Mouse (Mus musculus): ENCODE data around the gene Padi2. TPM values are rescaled to one million over a fixed set of nuclear protein-coding genes. Genes with fewer than 3 reads are reported as not detected.

The Padi2 gene
- polyA plus RNA-seq, 1 experiment from 2014 or later = 22.6 TPM

DNA sequence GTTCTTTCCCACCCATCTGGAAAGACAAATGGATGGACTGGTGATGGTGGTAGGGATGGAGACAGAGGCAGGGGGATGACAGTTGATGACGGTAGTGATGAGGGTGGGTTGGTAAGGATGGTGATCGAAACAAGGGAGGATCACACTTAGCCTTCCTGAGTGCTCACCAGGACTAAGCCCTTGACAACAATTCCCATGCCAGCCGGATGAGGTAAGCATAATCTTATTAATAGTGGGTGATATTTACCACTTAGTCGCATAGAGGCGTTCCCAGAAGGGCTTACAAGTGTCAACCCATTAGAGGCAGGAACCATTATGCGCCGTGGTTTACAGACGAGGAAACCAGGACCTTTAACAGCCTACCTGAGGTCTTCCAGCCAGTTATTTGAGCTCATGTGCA lies 36.2 kb upstream of the Padi2 start:
- Histone ChIP-seq H3K4me2 (replicated peaks; ENCODE audit: low read depth, low read length) (no peak overlapping the region), H3K9me3 (ENCODE audit: control insufficient read depth, low read length) (peaks cover 4% of the 10 kb centered on the region; the same call in 1 of the 2 replicates), H3K4me1 (ENCODE audit: control insufficient read depth, insufficient read depth, low read length) (peaks cover 12% of the 10 kb centered on the region), H3K9ac (ENCODE audit: low read depth, low read length) (no peak overlapping the region), H3K4me3 (ENCODE audit: low read length) (no peak overlapping the region), H3K27ac (ENCODE audit: low read depth, low read length) (no peak overlapping the region), H3K36me3 (ENCODE audit: control insufficient read depth, insufficient read depth, low read length) (no peaks in the 10 kb centered on the region), H3K27me3 (ENCODE audit: control insufficient read depth, insufficient read depth, low read length) (no peaks in the 10 kb centered on the region)
- 94% methylated on average over 8 of the region's 8 CpGs for WGBS
- ATAC-seq (ENCODE audit: low FRiP score, low TSS enrichment) = no peak

DNA sequence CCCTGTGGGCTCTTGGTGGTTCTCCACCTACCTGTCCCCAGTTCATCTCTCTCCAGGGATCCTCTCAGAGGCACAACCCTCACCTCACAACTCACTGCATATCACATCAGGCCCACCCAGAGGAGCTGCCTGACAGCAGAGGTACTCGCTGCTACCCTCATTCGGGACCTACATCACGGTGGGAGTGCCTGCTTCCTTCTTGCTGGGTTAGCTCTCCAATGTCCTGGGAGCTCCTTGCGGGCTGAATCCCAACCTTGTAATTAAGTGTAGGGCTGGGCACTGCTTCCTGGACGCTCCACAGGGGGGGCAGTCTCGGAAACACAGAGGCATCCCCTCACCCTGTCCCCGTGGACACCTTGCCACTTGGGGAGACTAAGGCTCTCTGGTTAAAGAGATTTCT lies 35.3 kb upstream of the Padi2 start:
- no peak for ATAC-seq (ENCODE audit: low FRiP score, low TSS enrichment)
- Histone ChIP-seq H3K4me1 (ENCODE audit: control insufficient read depth, insufficient read depth, low read length) (peaks cover 12% of the 10 kb centered on the region), H3K9ac (ENCODE audit: low read depth, low read length) (no peak overlapping the region), H3K4me2 (replicated peaks; ENCODE audit: low read depth, low read length) (no peak overlapping the region), H3K36me3 (ENCODE audit: control insufficient read depth, insufficient read depth, low read length) (no peaks in the 10 kb centered on the region), H3K4me3 (ENCODE audit: low read length) (no peak overlapping the region), H3K9me3 (ENCODE audit: control insufficient read depth, low read length) (peaks cover 4% of the 10 kb centered on the region; the same call in 1 of the 2 replicates), H3K27me3 (ENCODE audit: control insufficient read depth, insufficient read depth, low read length) (no peaks in the 10 kb centered on the region), H3K27ac (ENCODE audit: low read depth, low read length) (no peak overlapping the region)
- 81% methylated on average over 7 of the region's 7 CpGs for WGBS

DNA sequence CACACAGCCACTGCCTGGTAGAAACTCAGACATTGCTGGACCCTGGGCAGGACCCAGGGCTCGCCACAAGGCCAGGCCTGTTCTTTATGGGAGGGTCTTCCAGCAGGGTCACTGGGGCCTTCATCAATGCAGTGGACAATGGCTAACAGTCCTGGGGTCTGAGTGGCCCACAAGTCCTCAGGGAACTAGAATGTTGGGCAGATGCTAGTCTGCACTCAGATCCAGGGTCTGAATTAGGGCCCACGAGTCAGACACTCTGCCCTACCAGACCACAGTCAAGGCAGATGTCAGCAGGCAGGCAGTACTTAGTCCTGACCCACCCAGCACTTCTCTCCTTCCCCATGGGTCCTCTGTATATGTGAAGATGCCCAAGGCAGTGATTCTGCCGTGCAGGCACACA lies 34.8 kb upstream of the Padi2 start:
- no peak for ATAC-seq (ENCODE audit: low FRiP score, low TSS enrichment)
- Histone ChIP-seq H3K4me2 (replicated peaks; ENCODE audit: low read depth, low read length) (no peak overlapping the region), H3K9ac (ENCODE audit: low read depth, low read length) (no peak overlapping the region), H3K27ac (ENCODE audit: low read depth, low read length) (no peak overlapping the region), H3K4me1 (ENCODE audit: control insufficient read depth, insufficient read depth, low read length) (peaks cover 12% of the 10 kb centered on the region), H3K36me3 (ENCODE audit: control insufficient read depth, insufficient read depth, low read length) (no peaks in the 10 kb centered on the region), H3K9me3 (ENCODE audit: control insufficient read depth, low read length) (peaks cover 4% of the 10 kb centered on the region; the same call in 1 of the 2 replicates), H3K27me3 (ENCODE audit: control insufficient read depth, insufficient read depth, low read length) (no peaks in the 10 kb centered on the region), H3K4me3 (ENCODE audit: low read length) (no peak overlapping the region)
- WGBS = 90% methylated on average over 3 of the region's 3 CpGs

DNA sequence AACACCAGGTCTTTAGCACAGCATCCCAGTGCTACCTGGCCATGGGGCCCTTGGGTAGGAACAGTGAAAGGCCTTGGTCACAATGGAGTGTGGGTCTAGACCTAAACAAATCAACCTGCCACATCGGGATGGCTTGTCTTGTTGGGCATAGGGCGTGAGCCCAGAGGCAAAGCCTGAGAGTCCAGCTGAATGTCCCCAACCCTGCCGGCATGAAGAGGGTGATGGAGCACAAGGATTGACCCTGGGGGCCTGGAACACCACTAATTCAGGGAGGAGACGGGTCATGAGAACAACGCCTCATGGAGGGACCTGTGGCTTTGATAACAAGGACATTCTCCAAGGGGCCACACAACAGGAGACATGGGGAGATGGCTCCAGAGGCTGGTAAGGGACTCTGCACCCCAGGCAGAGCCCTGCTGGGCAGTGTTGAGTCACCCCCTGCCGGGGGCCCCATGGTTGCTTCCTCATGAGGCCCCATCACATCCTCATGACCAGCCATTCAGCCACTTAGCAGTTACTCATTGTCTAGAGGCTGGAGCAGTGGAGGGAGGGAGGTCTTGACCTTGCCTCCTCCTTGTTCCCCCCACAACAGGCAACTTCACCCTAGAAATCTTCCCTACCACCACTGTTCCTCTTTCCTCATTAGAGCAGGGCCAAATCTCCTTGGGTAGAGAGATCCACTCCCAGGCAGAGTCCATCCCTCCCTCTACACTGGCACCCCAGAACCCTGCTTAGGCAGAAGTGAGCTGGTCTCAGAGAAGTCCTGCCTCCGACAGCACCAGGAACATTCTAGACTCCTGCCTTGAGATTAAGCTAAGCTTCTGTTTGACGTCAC lies 34.1 kb upstream of the Padi2 start:
- no peak for ATAC-seq (ENCODE audit: low FRiP score, low TSS enrichment)
- Histone ChIP-seq H3K4me2 (replicated peaks; ENCODE audit: low read depth, low read length) (no peak overlapping the region), H3K9ac (ENCODE audit: low read depth, low read length) (no peak overlapping the region), H3K27me3 (ENCODE audit: control insufficient read depth, insufficient read depth, low read length) (no peaks in the 10 kb centered on the region), H3K4me3 (ENCODE audit: low read length) (no peak overlapping the region), H3K27ac (ENCODE audit: low read depth, low read length) (no peak overlapping the region), H3K36me3 (ENCODE audit: control insufficient read depth, insufficient read depth, low read length) (no peaks in the 10 kb centered on the region), H3K4me1 (ENCODE audit: control insufficient read depth, insufficient read depth, low read length) (peaks cover 12% of the 10 kb centered on the region), H3K9me3 (ENCODE audit: control insufficient read depth, low read length) (peaks cover 4% of the 10 kb centered on the region; the same call in 1 of the 2 replicates)
- WGBS = 78% methylated on average over 8 of the region's 8 CpGs

DNA sequence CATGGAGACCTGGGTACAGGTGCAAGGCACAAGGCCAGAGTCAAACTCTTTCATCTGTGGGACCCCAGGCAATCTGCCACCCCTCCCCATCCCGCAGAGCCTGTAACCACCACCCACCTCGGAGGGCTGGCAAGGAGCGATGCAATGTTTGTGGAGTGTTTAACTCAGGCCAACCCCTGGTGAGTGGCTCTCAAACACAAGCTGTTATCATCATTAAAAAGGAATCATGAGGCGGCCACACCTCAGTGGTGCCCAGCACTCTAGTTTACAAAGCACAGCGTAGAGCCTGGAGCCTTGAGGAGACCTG lies 33.5 kb upstream of the Padi2 start:
- H3K9me3 ChIP-seq (ENCODE audit: control insufficient read depth, low read length) = peaks cover 4% of the 10 kb centered on the region; the same call in 1 of the 2 replicates
- peaks cover 12% of the 10 kb centered on the region for H3K4me1 ChIP-seq (ENCODE audit: control insufficient read depth, insufficient read depth, low read length)
- no peak for ATAC-seq (ENCODE audit: low FRiP score, low TSS enrichment)
- H3K4me2 ChIP-seq (replicated peaks; ENCODE audit: low read depth, low read length) = no peak overlapping the region
- no peaks in the 10 kb centered on the region for H3K27me3 ChIP-seq (ENCODE audit: control insufficient read depth, insufficient read depth, low read length)
- H3K27ac ChIP-seq (ENCODE audit: low read depth, low read length) = no peak overlapping the region
- WGBS = 82% methylated on average over 5 of the region's 5 CpGs
- no peaks in the 10 kb centered on the region for H3K36me3 ChIP-seq (ENCODE audit: control insufficient read depth, insufficient read depth, low read length)
- no peak overlapping the region for H3K4me3 ChIP-seq (ENCODE audit: low read length)
- H3K9ac ChIP-seq (ENCODE audit: low read depth, low read length) = no peak overlapping the region

DNA sequence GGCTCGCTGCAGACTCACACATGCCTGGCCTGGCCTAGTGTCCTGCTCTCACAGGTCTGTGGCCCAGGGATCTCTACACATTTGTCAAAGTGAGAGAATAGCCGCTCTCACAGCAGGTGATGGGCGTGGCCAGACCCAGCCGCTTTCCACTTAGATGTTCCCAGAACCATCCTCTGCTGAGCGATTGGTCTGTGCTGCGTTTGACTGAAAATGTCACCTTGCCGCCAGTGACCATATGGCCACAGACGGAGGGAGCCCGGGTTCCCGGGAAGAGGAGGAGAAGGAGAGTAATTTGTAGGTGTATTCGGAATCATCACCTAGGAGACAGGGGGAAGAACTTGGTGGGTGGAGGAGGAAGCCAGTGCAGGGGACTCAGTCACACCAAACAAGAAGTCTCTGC lies 33.1 kb upstream of the Padi2 start:
- no peak for ATAC-seq (ENCODE audit: low FRiP score, low TSS enrichment)

DNA sequence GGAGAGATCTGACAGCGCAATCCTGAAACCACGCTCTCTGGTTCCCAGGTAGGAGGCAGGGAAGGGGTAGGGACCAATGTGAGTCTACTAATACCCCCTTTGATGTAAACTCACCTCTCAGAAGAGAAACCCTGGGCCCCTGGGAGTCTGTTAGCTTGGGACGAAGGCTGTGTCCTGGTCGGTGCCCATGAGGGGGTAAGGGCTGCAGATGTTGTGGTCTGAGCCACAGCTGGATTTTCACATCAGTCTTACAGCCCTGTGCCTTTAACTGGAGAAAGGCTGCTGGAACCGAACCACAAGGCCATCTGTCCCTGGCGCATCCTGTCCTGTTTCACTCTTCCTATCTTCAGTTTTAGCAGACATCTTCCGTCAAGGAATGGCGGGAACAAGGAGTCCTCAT lies 30.0 kb upstream of the Padi2 start:
- 84% methylated on average over 8 of the region's 8 CpGs for WGBS

More for the DNA sequence above, 33.1 kb upstream of the Padi2 start:
- H3K4me3 ChIP-seq (ENCODE audit: low read length) = no peak overlapping the region
- WGBS = 40% methylated on average over 11 of the region's 11 CpGs
- H3K27ac ChIP-seq (ENCODE audit: low read depth, low read length) = no peak overlapping the region
- H3K36me3 ChIP-seq (ENCODE audit: control insufficient read depth, insufficient read depth, low read length) = no peaks in the 10 kb centered on the region
- H3K9ac ChIP-seq (ENCODE audit: low read depth, low read length) = no peak overlapping the region
- H3K4me2 ChIP-seq (replicated peaks; ENCODE audit: low read depth, low read length) = no peak overlapping the region
- H3K9me3 ChIP-seq (ENCODE audit: control insufficient read depth, low read length) = peaks cover 4% of the 10 kb centered on the region; the same call in 1 of the 2 replicates
- peaks cover 11% of the 10 kb centered on the region for H3K4me1 ChIP-seq (ENCODE audit: control insufficient read depth, insufficient read depth, low read length)
- H3K27me3 ChIP-seq (ENCODE audit: control insufficient read depth, insufficient read depth, low read length) = no peaks in the 10 kb centered on the region

DNA sequence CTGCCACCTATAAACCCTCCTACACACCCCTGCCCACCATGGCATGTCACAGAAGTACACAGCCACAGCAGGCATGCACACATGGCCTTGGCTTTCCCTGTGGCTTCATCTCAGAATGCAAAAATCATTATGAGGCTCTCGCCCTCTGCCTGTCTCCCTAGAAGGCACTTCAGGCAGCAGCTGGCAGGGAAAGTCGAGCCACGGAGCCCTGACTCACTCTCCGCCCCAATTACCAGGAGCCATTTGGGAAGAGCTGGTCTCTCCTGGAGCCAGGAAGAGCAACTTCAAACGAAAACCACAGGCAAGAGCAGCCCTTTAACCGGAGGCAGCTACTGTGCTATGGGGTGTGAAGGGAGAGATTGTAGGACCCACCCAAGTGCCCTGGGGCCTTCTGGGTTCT lies 29.5 kb upstream of the Padi2 start:
- Histone ChIP-seq H3K36me3 (ENCODE audit: control insufficient read depth, insufficient read depth, low read length) (no peaks in the 10 kb centered on the region), H3K4me3 (ENCODE audit: low read length) (no peak overlapping the region), H3K4me1 (ENCODE audit: control insufficient read depth, insufficient read depth, low read length) (no peaks in the 10 kb centered on the region), H3K27me3 (ENCODE audit: control insufficient read depth, insufficient read depth, low read length) (no peaks in the 10 kb centered on the region), H3K27ac (ENCODE audit: low read depth, low read length) (no peak overlapping the region), H3K9me3 (ENCODE audit: control insufficient read depth, low read length) (peaks cover 4% of the 10 kb centered on the region; the same call in 1 of the 2 replicates), H3K9ac (ENCODE audit: low read depth, low read length) (no peak overlapping the region), H3K4me2 (replicated peaks; ENCODE audit: low read depth, low read length) (no peak overlapping the region)
- ATAC-seq (ENCODE audit: low FRiP score, low TSS enrichment) = no peak
- WGBS = 19% methylated on average over 6 of the region's 6 CpGs

More for the DNA sequence above, 30.0 kb upstream of the Padi2 start:
- no peaks in the 10 kb centered on the region for H3K4me1 ChIP-seq (ENCODE audit: control insufficient read depth, insufficient read depth, low read length)
- no peaks in the 10 kb centered on the region for H3K36me3 ChIP-seq (ENCODE audit: control insufficient read depth, insufficient read depth, low read length)
- H3K27me3 ChIP-seq (ENCODE audit: control insufficient read depth, insufficient read depth, low read length) = no peaks in the 10 kb centered on the region
- H3K4me2 ChIP-seq (replicated peaks; ENCODE audit: low read depth, low read length) = no peak overlapping the region
- no peak overlapping the region for H3K27ac ChIP-seq (ENCODE audit: low read depth, low read length)
- no peak overlapping the region for H3K4me3 ChIP-seq (ENCODE audit: low read length)
- H3K9me3 ChIP-seq (ENCODE audit: control insufficient read depth, low read length) = peaks cover 4% of the 10 kb centered on the region; the same call in 1 of the 2 replicates
- no peak for ATAC-seq (ENCODE audit: low FRiP score, low TSS enrichment)
- H3K9ac ChIP-seq (ENCODE audit: low read depth, low read length) = no peak overlapping the region

DNA sequence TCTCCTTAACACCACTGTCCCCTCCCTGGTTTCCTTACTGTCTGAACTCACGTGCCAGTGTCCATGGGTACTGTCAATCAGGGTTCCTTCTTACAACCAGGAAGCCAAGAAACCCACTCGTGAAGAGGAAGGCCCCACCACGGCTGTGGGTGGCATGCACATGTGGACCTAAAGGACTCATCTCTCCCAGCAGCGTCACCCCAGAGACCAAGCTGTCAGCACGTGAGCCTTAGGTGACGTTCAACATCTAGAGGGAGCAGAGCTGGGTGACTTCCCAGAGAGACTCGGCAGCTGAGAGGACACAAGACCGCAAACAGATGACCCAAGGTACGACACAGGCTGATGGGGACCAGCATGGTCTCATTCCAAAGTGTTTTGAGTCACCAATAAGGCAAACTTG lies 28.7 kb upstream of the Padi2 start:
- Histone ChIP-seq H3K9ac (ENCODE audit: low read depth, low read length) (no peak overlapping the region), H3K4me3 (ENCODE audit: low read length) (no peak overlapping the region), H3K9me3 (ENCODE audit: control insufficient read depth, low read length) (peaks cover 9% of the 10 kb centered on the region), H3K27me3 (ENCODE audit: control insufficient read depth, insufficient read depth, low read length) (no peaks in the 10 kb centered on the region), H3K27ac (ENCODE audit: low read depth, low read length) (no peak overlapping the region), H3K4me1 (ENCODE audit: control insufficient read depth, insufficient read depth, low read length) (no peaks in the 10 kb centered on the region), H3K36me3 (ENCODE audit: control insufficient read depth, insufficient read depth, low read length) (no peaks in the 10 kb centered on the region), H3K4me2 (replicated peaks; ENCODE audit: low read depth, low read length) (no peak overlapping the region)
- no peak for ATAC-seq (ENCODE audit: low FRiP score, low TSS enrichment)
- 77% methylated on average over 9 of the region's 9 CpGs for WGBS
